Mouse (Mus musculus) bone marrow, adult 2 months (tissue): ENCODE measurements around the gene Tnfrsf25. TPM values are rescaled to one million over a fixed set of nuclear protein-coding genes. Genes with fewer than 3 reads are reported as not detected.

ENCODE experiments used
- H3K27ac ChIP-seq: fragments of 200-500 bp; 2 replicates; pipeline ENCODE4 v1.5.1; 2012; ENCODE audit warnings: low read depth, mild to moderate bottlenecking, control low read depth, inconsistent platforms, low read length; ENCODE audit not compliant: control insufficient read depth, poor library complexity, insufficient read depth
- H3K4me1 ChIP-seq: fragments of 200-500 bp; 2 replicates; pipeline ENCODE4 v1.6.1; 2011; ENCODE audit warnings: low read length; ENCODE audit not compliant: control insufficient read depth, insufficient read depth
- H3K4me3 ChIP-seq: fragments of 200-500 bp; replicated peaks from 2 replicates; pipeline ENCODE3; 2011; ENCODE audit warnings: mild to moderate bottlenecking, low read depth, low read length, control low read depth; ENCODE audit not compliant: control insufficient read depth
- CTCF ChIP-seq: fragments of 200-500 bp; IDR thresholded peaks from 2 replicates; pipeline ENCODE4 v1.5.1; 2011; ENCODE audit warnings: low read length, control low read depth; ENCODE audit not compliant: control insufficient read depth, insufficient read depth
- POLR2A ChIP-seq: fragments of 200-500 bp; IDR thresholded peaks from 2 replicates; pipeline ENCODE4 v1.6.1; 2011; ENCODE audit warnings: low read depth, mild to moderate bottlenecking, control low read depth, low read length, borderline replicate concordance; ENCODE audit not compliant: control insufficient read depth
- WGBS: fragments of 180-500 bp; shearing (Covaris S2); methylation state at CpG from one replicate; pipeline ENCODE4 v1.1.7; 2018; 5-methylcytosine and 5-hydroxymethylcytosine counted together
- polyA plus RNA-seq: library from polyadenylated mRNA; stranded (reverse); fragments of >200 nt; gene quantifications from 2 replicates; pipeline ENCODE4 v1.2.4, GENCODE M21; 2011; ENCODE audit warnings: low replicate concordance; ENCODE audit not compliant: missing spikeins, insufficient read depth, insufficient read length

Tnfrsf25 gene
- polyA plus RNA-seq, 1 experiment, result 3.3 TPM

- no peak overlapping the region for H3K27ac ChIP-seq
- TF ChIP-seq CTCF, result peak; percentile 49
- TF ChIP-seq POLR2A, result no peak
- no peak overlapping the region for H3K4me3 ChIP-seq
- H3K4me1 ChIP-seq, result peaks cover 4% of the 10 kb centered on the region
- WGBS, result 56% methylated on average over 6 of the region's 6 CpGs
Measured at GRCm38 (mm10) chr4:152136112-152136875, 20.6 kb downstream of the Tnfrsf25 start.

GRCm38 (mm10) chr4:152136876-152137250 is 21.1 kb downstream of the Tnfrsf25 start:
- Histone ChIP-seq H3K4me3 (no peak overlapping the region), H3K4me1 (peaks cover 4% of the 10 kb centered on the region), H3K27ac (no peak overlapping the region)
- TF ChIP-seq CTCF (no peak), POLR2A (no peak)
- 94% methylated on average over 2 of the region's 2 CpGs for WGBS

GRCm38 (mm10) chr4:152138497-152139260 is 22.9 kb downstream of the Tnfrsf25 start:
- H3K4me3 ChIP-seq, result peak overlapping the region; percentile 72
- TF ChIP-seq CTCF (peak; percentile 85), POLR2A (peak; percentile 37; the same call in 1 of the 2 replicates)
- WGBS, result 2% methylated on average over 51 of the region's 51 CpGs
- no peak overlapping the region for H3K27ac ChIP-seq
- peaks cover 4% of the 10 kb centered on the region for H3K4me1 ChIP-seq

GRCm38 (mm10) chr4:152140441-152140840 is 24.7 kb downstream of the Tnfrsf25 start:
- no peak overlapping the region for H3K4me3 ChIP-seq
- TF ChIP-seq CTCF, result peak; percentile 85
- TF ChIP-seq POLR2A, result no peak
- 33% methylated on average over 6 of the region's 6 CpGs for WGBS

GRCm38 (mm10) chr4:152141521-152142135 is 25.9 kb downstream of the Tnfrsf25 start:
- Histone ChIP-seq H3K4me1 (peaks cover 4% of the 10 kb centered on the region), H3K27ac (no peak overlapping the region), H3K4me3 (no peak overlapping the region)
- WGBS, result 78% methylated on average over 8 of the region's 8 CpGs
- TF ChIP-seq POLR2A (no peak), CTCF (no peak)

More at GRCm38 (mm10) chr4:152140441-152140840, 24.7 kb downstream of the Tnfrsf25 start:
- H3K4me1 ChIP-seq, result peaks cover 4% of the 10 kb centered on the region
- H3K27ac ChIP-seq, result no peak overlapping the region

- Histone ChIP-seq H3K27ac (no peak overlapping the region), H3K4me1 (peaks cover 2% of the 10 kb centered on the region), H3K4me3 (no peak overlapping the region)
- WGBS, result 60% methylated on average over 1 of the region's 1 CpGs
- TF ChIP-seq CTCF, result 0 out of 2 replicates have a peak, but pooled peaks have one; percentile 24
- no peak for TF ChIP-seq POLR2A
Measured at GRCm38 (mm10) chr4:152143632-152144031, 27.9 kb downstream of the Tnfrsf25 start.

- TF ChIP-seq POLR2A (no peak), CTCF (no peak)
- Histone ChIP-seq H3K4me1 (no peaks in the 10 kb centered on the region), H3K27ac (no peak overlapping the region), H3K4me3 (no peak overlapping the region)
- 74% methylated on average over 10 of the region's 10 CpGs for WGBS
Measured at GRCm38 (mm10) chr4:152145473-152145872, 29.7 kb downstream of the Tnfrsf25 start.

GRCm38 (mm10) chr4:152146033-152146827 is 30.5 kb downstream of the Tnfrsf25 start:
- no peak for TF ChIP-seq POLR2A
- TF ChIP-seq CTCF, result no peak
- Histone ChIP-seq H3K4me1 (no peaks in the 10 kb centered on the region), H3K4me3 (no peak overlapping the region), H3K27ac (no peak overlapping the region)
- WGBS, result 70% methylated on average over 11 of the region's 11 CpGs
